Mouse (Mus musculus): ENCODE measurements around the gene Efnb2. TPM values are rescaled to one million over a fixed set of nuclear protein-coding genes. Genes with fewer than 3 reads are reported as not detected.

The Efnb2 gene
- polyA plus RNA-seq, 1 experiment from 2014 or later, result 6.7 TPM

- no peak for ATAC-seq
Measured at GRCm38 (mm10) chr8:8609791-8610190, 51.3 kb downstream of the Efnb2 start.

GRCm38 (mm10) chr8:8609141-8609540 is 51.9 kb downstream of the Efnb2 start:
- no peak overlapping the region for H3K27ac ChIP-seq (ENCODE audit: low read depth, low read length)

More at GRCm38 (mm10) chr8:8609791-8610190, 51.3 kb downstream of the Efnb2 start:
- H3K4me1 ChIP-seq (replicated peaks; ENCODE audit: control insufficient read depth, insufficient read depth, low read length), result peaks cover 11% of the 10 kb centered on the region; the same call in 1 of the 2 replicates
- TF ChIP-seq CTCF (IDR thresholded peaks at IDR 0.05; ENCODE audit: low read depth), result no peak
- H3K27ac ChIP-seq (ENCODE audit: low read depth, low read length), result no peak overlapping the region
- no peaks in the 10 kb centered on the region for H3K36me3 ChIP-seq (ENCODE audit: control insufficient read depth, insufficient read depth)
- no peak overlapping the region for H3K4me2 ChIP-seq (replicated peaks; ENCODE audit: low read depth)
- no peaks in the 10 kb centered on the region for H3K27me3 ChIP-seq (replicated peaks; ENCODE audit: control insufficient read depth, insufficient read depth, low read length)
- H3K9ac ChIP-seq (ENCODE audit: low read depth, low read length), result no peak overlapping the region
- H3K9me3 ChIP-seq (ENCODE audit: control insufficient read depth), result no peaks in the 10 kb centered on the region
- 42% methylated on average over 7 of the region's 7 CpGs for WGBS
- H3K4me3 ChIP-seq (ENCODE audit: low read depth, low read length), result no peak overlapping the region

GRCm38 (mm10) chr8:8605621-8606020 is 55.4 kb downstream of the Efnb2 start:
- Histone ChIP-seq H3K9me3 (ENCODE audit: control insufficient read depth) (no peaks in the 10 kb centered on the region), H3K36me3 (ENCODE audit: control insufficient read depth, insufficient read depth) (no peaks in the 10 kb centered on the region), H3K9ac (ENCODE audit: low read depth, low read length) (no peak overlapping the region), H3K4me2 (replicated peaks; ENCODE audit: low read depth) (no peak overlapping the region), H3K4me1 (replicated peaks; ENCODE audit: control insufficient read depth, insufficient read depth, low read length) (peaks cover 11% of the 10 kb centered on the region; the same call in 1 of the 2 replicates), H3K27ac (ENCODE audit: low read depth, low read length) (no peak overlapping the region), H3K27me3 (replicated peaks; ENCODE audit: control insufficient read depth, insufficient read depth, low read length) (no peaks in the 10 kb centered on the region), H3K4me3 (ENCODE audit: low read depth, low read length) (no peak overlapping the region)
- 37% methylated on average over 4 of the region's 4 CpGs for WGBS
- TF ChIP-seq CTCF (IDR thresholded peaks at IDR 0.05; ENCODE audit: low read depth), result no peak
- ATAC-seq, result no peak

More at GRCm38 (mm10) chr8:8609141-8609540, 51.9 kb downstream of the Efnb2 start:
- Histone ChIP-seq H3K4me2 (replicated peaks; ENCODE audit: low read depth) (no peak overlapping the region), H3K27me3 (replicated peaks; ENCODE audit: control insufficient read depth, insufficient read depth, low read length) (no peaks in the 10 kb centered on the region), H3K9me3 (ENCODE audit: control insufficient read depth) (no peaks in the 10 kb centered on the region), H3K36me3 (ENCODE audit: control insufficient read depth, insufficient read depth) (no peaks in the 10 kb centered on the region), H3K9ac (ENCODE audit: low read depth, low read length) (no peak overlapping the region), H3K4me1 (replicated peaks; ENCODE audit: control insufficient read depth, insufficient read depth, low read length) (peaks cover 11% of the 10 kb centered on the region; the same call in 1 of the 2 replicates), H3K4me3 (ENCODE audit: low read depth, low read length) (no peak overlapping the region)
- no peak for TF ChIP-seq CTCF (IDR thresholded peaks at IDR 0.05; ENCODE audit: low read depth)
- WGBS, result 47% methylated on average over 5 of the region's 5 CpGs
- ATAC-seq, result no peak

- Histone ChIP-seq H3K4me3 (ENCODE audit: low read depth, low read length) (no peak overlapping the region), H3K4me2 (replicated peaks; ENCODE audit: low read depth) (no peak overlapping the region), H3K4me1 (replicated peaks; ENCODE audit: control insufficient read depth, insufficient read depth, low read length) (peaks cover 11% of the 10 kb centered on the region; the same call in 1 of the 2 replicates), H3K27ac (ENCODE audit: low read depth, low read length) (no peak overlapping the region), H3K36me3 (ENCODE audit: control insufficient read depth, insufficient read depth) (no peaks in the 10 kb centered on the region), H3K9me3 (ENCODE audit: control insufficient read depth) (no peaks in the 10 kb centered on the region), H3K27me3 (replicated peaks; ENCODE audit: control insufficient read depth, insufficient read depth, low read length) (no peaks in the 10 kb centered on the region), H3K9ac (ENCODE audit: low read depth, low read length) (no peak overlapping the region)
- WGBS, result 36% methylated on average over 6 of the region's 6 CpGs
- TF ChIP-seq CTCF (IDR thresholded peaks at IDR 0.05; ENCODE audit: low read depth), result no peak
- no peak for ATAC-seq
Measured at GRCm38 (mm10) chr8:8603875-8604274, 57.2 kb downstream of the Efnb2 start.

- Histone ChIP-seq H3K27ac (ENCODE audit: low read depth, low read length) (peak overlapping the region; percentile 22; the same call in 1 of the 2 replicates), H3K36me3 (ENCODE audit: control insufficient read depth, insufficient read depth) (no peaks in the 10 kb centered on the region), H3K4me1 (replicated peaks; ENCODE audit: control insufficient read depth, insufficient read depth, low read length) (peaks cover 11% of the 10 kb centered on the region; the same call in 1 of the 2 replicates), H3K27me3 (replicated peaks; ENCODE audit: control insufficient read depth, insufficient read depth, low read length) (no peaks in the 10 kb centered on the region), H3K4me3 (ENCODE audit: low read depth, low read length) (no peak overlapping the region), H3K9me3 (ENCODE audit: control insufficient read depth) (no peaks in the 10 kb centered on the region), H3K9ac (ENCODE audit: low read depth, low read length) (no peak overlapping the region), H3K4me2 (replicated peaks; ENCODE audit: low read depth) (no peak overlapping the region)
- ATAC-seq, result peak; percentile 94
- WGBS, result 31% methylated on average over 7 of the region's 7 CpGs
- peak; percentile 53 for TF ChIP-seq CTCF (IDR thresholded peaks at IDR 0.05; ENCODE audit: low read depth)
Measured at GRCm38 (mm10) chr8:8602616-8603461, 58.2 kb downstream of the Efnb2 start.

- Histone ChIP-seq H3K4me3 (ENCODE audit: low read depth, low read length) (no peak overlapping the region), H3K27me3 (replicated peaks; ENCODE audit: control insufficient read depth, insufficient read depth, low read length) (no peaks in the 10 kb centered on the region), H3K27ac (ENCODE audit: low read depth, low read length) (no peak overlapping the region), H3K4me1 (replicated peaks; ENCODE audit: control insufficient read depth, insufficient read depth, low read length) (no peaks in the 10 kb centered on the region), H3K9me3 (ENCODE audit: control insufficient read depth) (no peaks in the 10 kb centered on the region), H3K36me3 (ENCODE audit: control insufficient read depth, insufficient read depth) (no peaks in the 10 kb centered on the region), H3K9ac (ENCODE audit: low read depth, low read length) (no peak overlapping the region), H3K4me2 (replicated peaks; ENCODE audit: low read depth) (no peak overlapping the region)
- 88% methylated on average over 7 of the region's 7 CpGs for WGBS
- ATAC-seq, result no peak
- TF ChIP-seq CTCF (IDR thresholded peaks at IDR 0.05; ENCODE audit: low read depth), result no peak
Measured at GRCm38 (mm10) chr8:8599931-8600330, 61.1 kb downstream of the Efnb2 start.
